Mouse (Mus musculus): ENCODE data around the gene Epb41l1.

- TF ChIP-seq CTCF (IDR thresholded peaks at IDR 0.05; ENCODE audit: extremely low read depth, insufficient read depth, low read length) (no peak), POLR2A (IDR thresholded peaks at IDR 0.05; ENCODE audit: extremely low read depth, insufficient read depth, low read length) (no peak)
These were observed 131.7 kb downstream of the Epb41l1 start for GRCm38 (mm10) chr2:156552421-156552820.

All from cortical plate, adult 2 months (tissue).